Mouse (Mus musculus): ENCODE measurements around the gene Midn. TPM values are rescaled to one million over a fixed set of nuclear protein-coding genes. Genes with fewer than 3 reads are reported as not detected.
A peak's percentile ranks its signal among the peaks of the same experiment; 100 is the strongest.

Midn gene
- polyA plus RNA-seq, 1 experiment from 2014 or later: 5.7 TPM

DNA sequence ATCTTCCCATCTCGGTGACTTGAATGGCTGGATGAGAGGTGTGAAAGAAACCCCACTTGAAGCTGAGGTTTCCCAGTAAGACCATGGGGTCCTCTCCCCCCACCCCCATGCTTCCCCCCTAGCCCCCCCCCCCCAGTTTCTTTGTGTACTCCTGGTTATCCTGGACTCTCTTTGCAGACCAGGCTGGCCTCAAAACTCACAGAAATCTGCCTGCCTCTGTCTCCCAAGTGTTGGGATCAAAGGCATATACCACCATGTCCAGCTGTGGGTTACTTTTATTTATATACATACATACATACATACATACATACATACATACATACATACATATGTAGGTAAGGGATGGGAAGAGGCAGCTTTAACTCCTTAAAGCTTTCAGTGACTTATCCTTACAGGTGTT lies 21.0 kb downstream of the Midn start:
- peaks cover 31% of the 10 kb centered on the region for H3K36me3 ChIP-seq
- peaks cover 70% of the 10 kb centered on the region for H3K4me1 ChIP-seq
- H3K9ac ChIP-seq: peak overlapping the region; percentile 92
- H3K4me2 ChIP-seq: peak overlapping the region; percentile 88
- WGBS (ENCODE audit: insufficient replicate concordance): 60% methylated on average over 1 of the region's 1 CpGs
- H3K27me3 ChIP-seq (replicated peaks): 0 out of 2 replicates have a peak, but pooled peaks cover 5% of the 10 kb centered on the region
- peak overlapping the region; percentile 76 for H3K4me3 ChIP-seq
- H3K27ac ChIP-seq: peak overlapping the region; percentile 98
- no peak for ATAC-seq
- H3K9me3 ChIP-seq (replicated peaks): no peaks in the 10 kb centered on the region; the same call in 1 of the 2 replicates

- Histone ChIP-seq H3K27ac (no peak overlapping the region), H3K4me3 (no peak overlapping the region), H3K9me3 (replicated peaks) (no peaks in the 10 kb centered on the region; the same call in 1 of the 2 replicates), H3K4me1 (peaks cover 70% of the 10 kb centered on the region), H3K9ac (no peak overlapping the region), H3K36me3 (peaks cover 31% of the 10 kb centered on the region), H3K27me3 (replicated peaks) (no peaks in the 10 kb centered on the region), H3K4me2 (peak overlapping the region; percentile 88; the same call in 1 of the 2 replicates)
- ATAC-seq: no peak
- 93% methylated on average over 7 of the region's 7 CpGs for WGBS (ENCODE audit: insufficient replicate concordance)
Measured at GRCm38 (mm10) chr10:80169651-80170050, 21.6 kb downstream of the Midn start.

GRCm38 (mm10) chr10:80170052-80170451 lies 22.0 kb downstream of the Midn start:
- no peak overlapping the region for H3K4me3 ChIP-seq
- H3K27me3 ChIP-seq (replicated peaks): no peaks in the 10 kb centered on the region
- ATAC-seq: no peak
- WGBS (ENCODE audit: insufficient replicate concordance): 89% methylated on average over 16 of the region's 16 CpGs
- no peak overlapping the region for H3K9ac ChIP-seq
- H3K4me1 ChIP-seq: peaks cover 70% of the 10 kb centered on the region
- H3K27ac ChIP-seq: no peak overlapping the region
- no peaks in the 10 kb centered on the region; the same call in 1 of the 2 replicates for H3K9me3 ChIP-seq (replicated peaks)
- no peak overlapping the region for H3K4me2 ChIP-seq
- peaks cover 31% of the 10 kb centered on the region for H3K36me3 ChIP-seq

- Histone ChIP-seq H3K9ac (no peak overlapping the region), H3K4me1 (peaks cover 70% of the 10 kb centered on the region), H3K4me3 (no peak overlapping the region), H3K27ac (no peak overlapping the region), H3K9me3 (replicated peaks) (no peaks in the 10 kb centered on the region; the same call in 1 of the 2 replicates), H3K36me3 (peaks cover 31% of the 10 kb centered on the region), H3K27me3 (replicated peaks) (no peaks in the 10 kb centered on the region), H3K4me2 (no peak overlapping the region)
- WGBS (ENCODE audit: insufficient replicate concordance): 94% methylated on average over 19 of the region's 19 CpGs
- no peak for ATAC-seq
Measured at GRCm38 (mm10) chr10:80170601-80171021, 22.5 kb downstream of the Midn start.

DNA sequence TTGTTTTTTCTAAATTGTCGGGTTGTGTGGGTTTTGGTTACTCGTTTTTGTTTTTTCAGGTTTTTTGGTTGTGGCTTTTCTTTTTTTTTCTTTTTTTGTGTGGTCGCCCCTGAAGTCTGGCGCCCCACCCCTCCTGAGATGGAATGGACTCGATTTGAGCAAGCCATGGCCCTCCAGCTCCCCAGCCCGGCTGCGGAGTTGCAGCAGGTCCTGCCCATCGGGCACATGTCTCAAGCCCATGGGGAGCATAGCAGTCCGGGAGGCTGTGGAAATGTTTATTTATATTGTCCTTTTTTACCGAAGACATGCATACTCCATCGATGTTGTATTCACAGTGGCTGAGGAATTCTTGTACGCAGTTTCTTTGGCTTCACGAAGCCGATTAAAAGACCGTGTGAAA lies 23.2 kb downstream of the Midn start:
- H3K4me3 ChIP-seq: no peak overlapping the region
- no peak overlapping the region for H3K4me2 ChIP-seq
- H3K27ac ChIP-seq: no peak overlapping the region
- no peak for ATAC-seq
- no peak overlapping the region for H3K9ac ChIP-seq
- H3K27me3 ChIP-seq (replicated peaks): no peaks in the 10 kb centered on the region
- WGBS (ENCODE audit: insufficient replicate concordance): 89% methylated on average over 15 of the region's 15 CpGs
- H3K36me3 ChIP-seq: peaks cover 31% of the 10 kb centered on the region
- H3K9me3 ChIP-seq (replicated peaks): no peaks in the 10 kb centered on the region; the same call in 1 of the 2 replicates
- H3K4me1 ChIP-seq: peaks cover 67% of the 10 kb centered on the region

DNA sequence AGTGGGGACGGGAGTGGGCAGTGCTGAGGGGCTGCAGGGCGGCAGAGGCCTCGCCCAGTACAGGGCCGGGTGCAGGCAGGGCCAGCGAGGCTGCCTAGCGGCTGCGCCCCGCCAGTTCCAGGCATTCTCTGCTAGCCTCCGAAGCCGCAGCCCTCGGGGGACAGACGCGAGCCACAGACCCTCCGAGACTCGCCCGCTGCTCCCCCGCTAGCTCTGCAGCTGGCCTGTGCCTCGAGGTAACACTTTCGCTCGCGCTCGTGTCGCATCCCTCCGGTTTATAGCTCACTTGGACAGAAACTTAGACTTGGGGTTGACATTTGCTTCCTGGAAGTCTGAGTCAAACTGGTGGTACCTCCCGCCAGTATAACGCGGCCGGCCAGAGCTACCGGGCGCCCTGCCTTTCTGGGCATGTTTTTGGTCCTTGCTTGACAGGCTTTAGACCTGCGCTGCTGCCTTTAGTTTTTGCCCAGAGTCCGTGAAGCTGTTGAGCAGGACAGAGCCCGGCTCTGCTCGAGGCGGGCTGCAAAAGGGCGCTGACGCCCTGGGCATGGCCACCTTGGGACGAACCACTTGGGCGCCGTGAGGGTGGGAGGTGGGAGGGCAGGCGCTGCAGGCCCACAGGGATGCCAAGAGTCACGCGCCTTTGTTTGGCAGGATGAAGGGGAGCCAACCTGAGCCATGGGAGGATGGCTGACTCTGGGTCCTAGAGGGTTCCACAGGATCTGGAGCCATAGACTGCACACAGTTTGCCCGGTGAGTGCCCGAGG lies 23.9 kb downstream of the Midn start:
- H3K4me2 ChIP-seq: peak overlapping the region; percentile 85
- WGBS (ENCODE audit: insufficient replicate concordance): 88% methylated on average over 45 of the region's 45 CpGs
- peak overlapping the region; percentile 77 for H3K4me3 ChIP-seq
- H3K9me3 ChIP-seq (replicated peaks): no peaks in the 10 kb centered on the region; the same call in 1 of the 2 replicates
- peaks cover 3% of the 10 kb centered on the region; the same call in 1 of the 2 replicates for H3K27me3 ChIP-seq (replicated peaks)
- no peak for ATAC-seq
- peaks cover 31% of the 10 kb centered on the region for H3K36me3 ChIP-seq
- peak overlapping the region; percentile 76 for H3K9ac ChIP-seq
- peaks cover 60% of the 10 kb centered on the region for H3K4me1 ChIP-seq
- peak overlapping the region; percentile 86 for H3K27ac ChIP-seq

GRCm38 (mm10) chr10:80172527-80173292 lies 24.6 kb downstream of the Midn start, which contains the start of gene 1600002K03Rik:
1600002K03Rik (plus strand) TSS chr10:80172944.
- H3K9ac ChIP-seq: peak within 1 kb of the TSS; percentile 76
- H3K9me3 ChIP-seq (replicated peaks): no peaks in the 10 kb centered on the region; the same call in 1 of the 2 replicates
- H3K36me3 ChIP-seq: peaks cover 31% of the 10 kb centered on the region
- WGBS (ENCODE audit: insufficient replicate concordance): 4% methylated on average over 34 of the region's 35 CpGs
- peak within 1 kb of the TSS; percentile 86 for H3K27ac ChIP-seq
- peaks cover 10% of the 10 kb centered on the region for H3K27me3 ChIP-seq (replicated peaks)
- peak within 1 kb of the TSS; percentile 77 for H3K4me3 ChIP-seq
- H3K4me1 ChIP-seq: peaks cover 58% of the 10 kb centered on the region
- peak within 1 kb of the TSS; percentile 85 for H3K4me2 ChIP-seq
- peak; percentile 80 for ATAC-seq

DNA sequence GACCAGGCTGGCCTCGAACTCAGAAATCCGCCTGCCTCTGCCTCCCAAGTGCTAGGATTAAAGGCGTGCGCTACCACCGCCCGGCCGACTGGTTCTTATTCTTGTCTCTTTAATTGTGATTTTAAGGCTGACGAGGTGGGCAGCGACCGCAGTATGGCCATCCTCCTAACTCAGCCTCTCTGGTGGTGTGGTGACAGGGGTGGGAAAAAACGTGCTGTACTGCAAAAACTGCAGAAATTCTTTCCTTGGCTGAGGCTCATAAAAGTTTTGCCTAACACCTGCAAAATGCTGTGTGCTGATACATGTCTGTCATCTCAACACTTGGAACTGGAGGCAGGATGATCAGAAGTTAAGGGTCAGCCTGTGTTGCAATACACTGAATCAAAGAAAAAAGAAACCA lies 25.3 kb downstream of the Midn start:
- Histone ChIP-seq H3K4me2 (peak overlapping the region; percentile 85), H3K9me3 (replicated peaks) (no peaks in the 10 kb centered on the region; the same call in 1 of the 2 replicates), H3K9ac (peak overlapping the region; percentile 76), H3K27ac (peak overlapping the region; percentile 78), H3K4me1 (peaks cover 61% of the 10 kb centered on the region), H3K27me3 (replicated peaks) (peaks cover 17% of the 10 kb centered on the region), H3K36me3 (peaks cover 31% of the 10 kb centered on the region), H3K4me3 (peak overlapping the region; percentile 77)
- WGBS (ENCODE audit: insufficient replicate concordance): 4% methylated on average over 11 of the region's 11 CpGs
- no peak for ATAC-seq

DNA sequence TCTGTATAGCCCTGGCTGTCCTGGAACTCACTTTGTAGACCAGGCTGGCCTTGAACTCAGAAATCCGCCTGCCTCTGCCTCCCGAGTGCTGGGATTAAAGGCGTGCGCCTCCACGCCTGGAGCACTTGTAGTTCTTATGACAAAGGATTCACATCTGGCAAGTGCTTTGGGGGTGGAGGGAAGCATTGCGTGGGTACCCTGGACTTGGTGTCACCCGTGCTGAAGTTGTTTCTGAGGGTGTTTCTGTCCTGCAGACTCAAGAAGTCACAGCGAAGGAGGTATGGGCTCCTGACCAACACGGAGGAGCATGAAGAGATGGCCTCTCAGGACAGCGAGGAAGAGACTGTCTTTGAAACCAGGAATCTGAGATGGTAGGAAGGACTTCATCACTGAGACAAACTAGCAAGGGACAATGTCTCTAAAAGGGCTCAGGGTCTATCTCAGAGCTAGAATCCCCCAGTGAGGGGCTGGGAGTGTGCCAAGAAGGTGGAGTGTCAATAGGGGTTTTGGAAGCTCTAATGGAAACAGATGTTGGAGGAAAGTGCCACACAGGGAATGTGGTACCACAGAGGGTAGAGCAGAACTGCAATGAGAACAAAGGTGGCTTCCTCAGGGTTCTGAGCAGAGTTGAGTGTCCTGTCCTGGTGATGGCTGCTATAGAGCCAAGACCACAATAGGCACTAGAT lies 26.0 kb downstream of the Midn start:
- peaks cover 31% of the 10 kb centered on the region for H3K36me3 ChIP-seq
- H3K4me2 ChIP-seq: peak overlapping the region; percentile 85
- peaks cover 24% of the 10 kb centered on the region for H3K27me3 ChIP-seq (replicated peaks)
- no peak overlapping the region for H3K4me3 ChIP-seq
- ATAC-seq: no peak
- WGBS (ENCODE audit: insufficient replicate concordance): 76% methylated on average over 10 of the region's 10 CpGs
- H3K9ac ChIP-seq: peak overlapping the region; percentile 76; the same call in 1 of the 2 replicates
- peaks cover 56% of the 10 kb centered on the region for H3K4me1 ChIP-seq
- no peaks in the 10 kb centered on the region; the same call in 1 of the 2 replicates for H3K9me3 ChIP-seq (replicated peaks)
- H3K27ac ChIP-seq: peak overlapping the region; percentile 22; the same call in 1 of the 2 replicates

- H3K27ac ChIP-seq: peak overlapping the region; percentile 22; the same call in 1 of the 2 replicates
- no peak overlapping the region for H3K4me3 ChIP-seq
- H3K9ac ChIP-seq: no peak overlapping the region
- WGBS (ENCODE audit: insufficient replicate concordance): 32% methylated on average over 2 of the region's 2 CpGs
- peaks cover 57% of the 10 kb centered on the region for H3K4me1 ChIP-seq
- peaks cover 27% of the 10 kb centered on the region for H3K36me3 ChIP-seq
- ATAC-seq: no peak
- no peaks in the 10 kb centered on the region; the same call in 1 of the 2 replicates for H3K9me3 ChIP-seq (replicated peaks)
- H3K27me3 ChIP-seq (replicated peaks): peaks cover 30% of the 10 kb centered on the region
- no peak overlapping the region for H3K4me2 ChIP-seq
Measured at GRCm38 (mm10) chr10:80174705-80175104, 26.6 kb downstream of the Midn start.

DNA sequence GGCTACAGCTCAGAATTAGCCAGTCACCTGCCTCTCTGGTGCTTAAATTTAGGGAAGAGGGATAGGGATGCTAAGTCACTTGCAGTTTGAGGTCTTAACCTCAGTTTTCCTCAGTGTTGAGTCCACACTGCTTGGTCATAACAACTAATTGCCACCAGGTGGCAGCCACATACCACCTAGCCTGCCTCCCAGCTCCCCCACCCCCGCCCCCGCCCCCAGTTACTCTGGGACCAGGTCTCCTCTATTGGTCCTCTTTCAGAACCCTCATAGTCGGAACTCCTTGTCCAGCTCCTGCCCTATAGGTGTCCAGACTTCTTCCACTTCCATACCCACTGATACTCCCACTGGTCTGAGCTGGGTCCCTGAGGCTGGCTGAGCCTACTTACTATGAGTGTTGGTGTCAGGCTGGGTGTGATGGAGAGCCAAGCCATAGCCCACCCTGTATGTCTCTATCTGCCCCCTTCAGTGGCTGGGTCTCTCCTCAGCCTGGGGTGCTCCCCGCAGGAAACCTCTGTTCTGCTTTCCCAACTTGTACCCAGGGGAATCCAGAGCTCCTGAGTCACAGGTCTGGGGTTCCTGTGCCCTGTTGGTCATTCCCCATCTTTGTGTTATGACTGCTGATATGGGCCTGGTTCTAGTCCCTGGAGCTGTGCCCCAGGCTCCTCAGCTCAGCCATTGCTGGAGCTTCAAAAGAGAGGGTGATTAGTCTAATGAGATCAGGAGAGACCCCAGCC lies 27.6 kb downstream of the Midn start:
- H3K9ac ChIP-seq: no peak overlapping the region
- H3K4me2 ChIP-seq: no peak overlapping the region
- WGBS (ENCODE audit: insufficient replicate concordance): 27% methylated on average over 4 of the region's 4 CpGs
- peaks cover 54% of the 10 kb centered on the region for H3K4me1 ChIP-seq
- peaks cover 40% of the 10 kb centered on the region for H3K27me3 ChIP-seq (replicated peaks)
- peaks cover 17% of the 10 kb centered on the region for H3K36me3 ChIP-seq
- no peak overlapping the region for H3K27ac ChIP-seq
- no peak overlapping the region for H3K4me3 ChIP-seq
- ATAC-seq: no peak
- H3K9me3 ChIP-seq (replicated peaks): no peaks in the 10 kb centered on the region; the same call in 1 of the 2 replicates

All from liver, embryonic 12.5 days (tissue).